ENCODE assay signal across 10 mouse cellular contexts in the genomic region with DNA sequence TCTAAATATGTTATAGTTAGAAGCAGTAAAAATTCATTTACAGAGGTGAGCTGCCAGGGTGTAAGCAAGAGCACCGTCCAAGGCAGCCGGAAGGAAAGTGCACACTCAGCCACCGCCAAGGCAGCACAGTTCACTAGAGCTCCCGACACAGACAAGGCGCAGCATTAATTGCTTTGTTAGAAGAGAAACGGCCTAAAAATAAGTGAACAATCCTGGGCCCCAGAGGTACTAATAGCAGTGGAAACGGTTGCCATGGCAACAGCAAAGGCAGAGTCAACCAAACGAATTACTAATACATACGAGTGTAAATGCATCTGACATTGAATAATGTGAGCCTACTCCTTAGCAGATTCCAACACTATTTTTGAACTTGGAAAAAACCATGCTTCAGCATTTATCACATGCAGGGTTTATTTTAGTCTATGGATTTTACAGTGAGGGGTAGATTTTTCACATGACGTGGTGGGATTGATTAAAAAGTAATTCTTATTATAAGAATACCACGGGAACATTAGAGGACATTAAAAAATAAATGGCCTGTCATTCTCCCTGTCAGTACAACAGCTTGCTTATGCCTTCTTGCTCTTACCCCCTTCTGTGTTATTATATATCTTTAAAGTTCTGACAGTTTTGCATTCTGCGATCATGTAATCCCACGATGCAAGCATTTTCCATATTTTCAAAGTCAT.
DNase-seq lines count a peak whose midpoint lies in the region; ATAC-seq lines count a peak whose summit lies in the region.
"Had no signal": no experiment of that assay in that cellular context is flagged by ENCODE, and none has a peak within 500 bp of the region (broad histone marks: within the 10 kb centered on the region; RNA-seq: fewer than 3 reads in every experiment).

No protein-coding gene starts in this region.

- 63% methylated on average over 13 of the region's 13 CpGs for WGBS in forebrain, embryonic 10.5 days
- 28% methylated on average over 13 of the region's 13 CpGs for WGBS in midbrain, embryonic 15.5 days

- peak; percentile 9 for DNase-seq in ZHBTc4 (ENCODE audit: low read depth, low spot score)
- DNase-seq in forebrain, embryonic 10.5 days (ENCODE audit: extremely low spot score, low spot score): peak; percentile 26
- DNase-seq in layer of hippocampus, adult 18-20 months (ENCODE audit: low spot score in 2 of 2): peak; percentile 61 to 90
- no peak for DNase-seq in kidney, postnatal 36 days
- DNase-seq in thymus, postnatal 25 days: no peak
- no peak for DNase-seq in adrenal gland, postnatal 14 days

- H3K9me3 ChIP-seq in forebrain, embryonic 10.5 days: no peaks in the 10 kb centered on the region
- no peaks in the 10 kb centered on the region for H3K9me3 ChIP-seq in midbrain, embryonic 15.5 days
- H3K9me3 ChIP-seq: limb, embryonic 12.5 days had no signal

- H3K36me3 ChIP-seq in forebrain, embryonic 10.5 days (replicated peaks): no peaks in the 10 kb centered on the region
- H3K36me3 ChIP-seq in midbrain, embryonic 15.5 days (replicated peaks): no peaks in the 10 kb centered on the region
- H3K36me3 ChIP-seq: G1E; limb, embryonic 12.5 days had no signal

- H3K4me1 ChIP-seq in forebrain, embryonic 10.5 days: peaks cover 18% of the 10 kb centered on the region
- H3K4me1 ChIP-seq in midbrain, embryonic 15.5 days: peaks cover 22% of the 10 kb centered on the region

- H3K4me3 ChIP-seq in forebrain, embryonic 10.5 days: no peak overlapping the region
- H3K4me3 ChIP-seq in midbrain, embryonic 15.5 days: no peak overlapping the region
- H3K4me3 ChIP-seq: limb, embryonic 12.5 days had no signal

- ATAC-seq in midbrain, embryonic 15.5 days (replicated peaks): peak; percentile 92
- no peak for ATAC-seq in megakaryocyte, adult 5-6 weeks (ENCODE audit: poor library complexity, severe bottlenecking)

- peak overlapping the region; percentile 28; the same call in 1 of the 2 replicates for H3K4me2 ChIP-seq in midbrain, embryonic 15.5 days
- H3K4me2 ChIP-seq: limb, embryonic 12.5 days had no signal

- no peaks in the 10 kb centered on the region for H3K27me3 ChIP-seq in forebrain, embryonic 10.5 days (ENCODE audit: poor library complexity, severe bottlenecking)
- H3K27me3 ChIP-seq in midbrain, embryonic 15.5 days (replicated peaks): no peaks in the 10 kb centered on the region
- H3K27me3 ChIP-seq: limb, embryonic 12.5 days had no signal

- H3K27ac ChIP-seq in forebrain, embryonic 10.5 days: 0 out of 2 replicates have a peak overlapping the region, but pooled peaks have one; percentile 11
- peak overlapping the region; percentile 77 for H3K27ac ChIP-seq in midbrain, embryonic 15.5 days
- H3K27ac ChIP-seq: limb, embryonic 12.5 days had no signal

- no peak overlapping the region for H3K9ac ChIP-seq in midbrain, embryonic 15.5 days
- H3K9ac ChIP-seq: limb, embryonic 12.5 days had no signal

Comparison
In these comparisons a context has a peak if more than half of its experiments do, and no peak if none do; other contexts are left out.
1. DNase-seq: peak in ZHBTc4 (single experiment), forebrain, embryonic 10.5 days (single experiment) and layer of hippocampus, adult 18-20 months (2 of 2); none in kidney, postnatal 36 days (0 of 2), thymus, postnatal 25 days (single experiment) and adrenal gland, postnatal 14 days (single experiment).